Mouse (Mus musculus): ENCODE measurements around the gene Clca3a1. TPM values are rescaled to one million over a fixed set of nuclear protein-coding genes. Genes with fewer than 3 reads are reported as not detected.
"Not testable (repeated sequence)": the region's sequence is repeated elsewhere in the genome, so short reads cannot be mapped to it uniquely, and the experiment has no call there.

Clca3a1 gene
- total RNA-seq (2017) = 1.2 TPM in 1 of 3 replicates, not detected in the others

DNA sequence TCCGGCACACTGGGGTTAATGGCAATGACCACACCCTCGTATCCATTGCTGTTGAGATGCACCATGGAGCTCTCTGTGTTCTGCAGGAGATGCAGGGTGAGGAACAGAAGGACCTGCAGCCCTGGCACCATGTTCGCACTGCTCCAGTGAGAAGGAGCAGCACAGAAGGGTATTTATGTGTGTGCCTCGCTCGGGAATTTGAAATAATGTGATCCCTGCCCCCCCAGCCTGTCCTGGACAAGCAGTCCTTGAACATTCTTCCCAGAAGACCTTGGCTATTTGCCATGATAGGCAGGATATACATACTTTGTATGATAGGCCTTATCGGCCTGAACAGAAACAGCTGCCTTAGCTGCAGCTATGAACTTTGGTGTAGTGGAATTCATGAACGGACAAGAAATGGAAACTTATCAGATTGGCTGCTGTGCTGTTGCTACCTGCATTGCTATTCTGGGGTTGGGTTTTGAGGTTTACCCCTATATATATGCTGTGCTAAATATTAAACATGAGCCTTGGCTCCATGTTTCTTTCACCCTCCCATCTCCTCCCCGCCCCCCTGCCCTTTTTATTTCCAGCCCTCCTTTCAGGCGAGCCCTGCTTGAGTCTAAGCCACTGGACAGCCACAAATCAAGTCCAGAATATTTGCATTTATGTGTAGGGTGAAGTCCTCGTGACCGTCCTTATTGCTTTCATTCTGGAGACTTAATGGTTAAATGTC, at the start of gene Clca3a1:
Gene Clca3a1, minus strand, starts transcription at position 386 of the 718 bp plus-strand sequence.
- no peak for ATAC-seq (replicated peaks; ENCODE audit: insufficient number of reproducible peaks, low FRiP score, low TSS enrichment, poor library complexity, severe bottlenecking)

DNA sequence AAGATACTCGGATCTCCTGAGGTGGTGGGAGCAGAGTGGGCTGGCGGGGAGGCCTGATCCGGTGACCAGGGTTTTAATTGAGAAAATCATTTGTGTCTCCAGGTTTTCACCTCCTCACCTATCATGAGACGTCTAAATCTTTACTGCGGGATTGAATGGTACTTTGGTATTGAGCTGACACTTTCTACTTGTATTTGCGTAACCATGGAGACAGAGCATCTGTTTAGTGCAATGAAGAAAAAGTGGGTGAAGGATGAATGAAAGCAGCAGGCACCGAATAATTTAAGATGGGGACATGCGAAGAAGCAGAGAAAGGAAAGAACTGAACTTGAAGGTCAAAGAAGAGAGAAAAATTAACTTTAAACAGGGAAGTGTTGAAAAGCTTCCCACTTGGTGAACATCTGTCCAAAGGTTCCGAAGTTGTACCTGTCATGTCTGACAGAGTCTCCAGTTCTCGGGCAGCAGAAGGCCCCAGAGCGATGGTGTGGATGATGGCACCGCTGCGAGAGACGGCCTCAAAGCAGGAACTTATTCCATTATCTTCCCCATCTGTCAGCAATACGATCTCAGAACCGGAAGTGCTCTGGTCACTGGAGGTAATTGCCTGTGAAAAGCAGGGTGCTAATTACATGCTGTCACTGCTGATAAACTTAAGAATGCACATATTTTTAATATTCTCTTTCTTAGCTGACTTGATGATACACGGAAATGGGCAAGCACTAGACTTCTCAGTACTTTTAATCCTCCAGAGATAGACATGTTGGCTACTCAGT, 47.6 kb upstream of the Clca3a1 start:
- not testable (repeated sequence) for ATAC-seq (replicated peaks; ENCODE audit: insufficient number of reproducible peaks, low FRiP score, low TSS enrichment, poor library complexity, severe bottlenecking)

DNA sequence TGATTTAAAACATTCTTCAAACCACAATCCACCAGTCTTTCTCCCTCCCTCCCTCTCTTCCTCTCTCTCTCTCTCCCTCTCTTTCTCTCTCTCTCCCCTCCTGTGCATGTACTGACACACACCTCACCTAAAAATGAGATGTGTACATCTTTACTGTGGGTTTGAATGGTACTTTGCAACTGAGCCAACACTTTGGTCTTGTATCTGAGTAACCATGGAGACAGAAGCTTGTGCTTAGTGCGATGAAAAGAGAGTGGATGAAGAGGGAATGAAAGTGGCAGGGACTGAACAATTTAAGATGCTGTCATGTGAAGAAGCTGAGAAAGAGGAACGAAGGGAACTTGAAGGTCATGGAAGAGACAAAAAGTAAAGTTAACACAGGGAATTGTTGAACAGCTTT, 45.8 kb upstream of the Clca3a1 start:
- ATAC-seq (replicated peaks; ENCODE audit: insufficient number of reproducible peaks, low FRiP score, low TSS enrichment, poor library complexity, severe bottlenecking) = not testable (repeated sequence)

DNA sequence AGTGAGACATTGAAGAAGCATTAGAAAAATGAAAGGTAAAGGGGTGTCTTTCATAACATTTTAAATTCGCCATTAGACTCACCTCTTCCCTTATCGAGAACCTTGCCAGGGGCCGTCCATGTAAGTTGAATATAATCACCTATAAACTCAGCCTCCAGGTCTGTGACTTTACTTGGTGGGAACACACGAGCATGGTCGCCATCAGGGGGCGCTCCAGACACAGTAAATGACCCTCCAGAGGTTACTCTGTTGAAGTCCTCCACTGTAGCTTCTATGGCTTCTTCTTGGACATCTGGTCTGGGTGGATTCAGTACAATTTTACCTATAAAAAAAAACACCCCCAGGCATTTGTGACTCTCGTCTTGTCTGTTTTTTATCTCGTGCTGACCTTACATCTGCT, 41.1 kb upstream of the Clca3a1 start:
- no peak for ATAC-seq (replicated peaks; ENCODE audit: insufficient number of reproducible peaks, low FRiP score, low TSS enrichment, poor library complexity, severe bottlenecking)

DNA sequence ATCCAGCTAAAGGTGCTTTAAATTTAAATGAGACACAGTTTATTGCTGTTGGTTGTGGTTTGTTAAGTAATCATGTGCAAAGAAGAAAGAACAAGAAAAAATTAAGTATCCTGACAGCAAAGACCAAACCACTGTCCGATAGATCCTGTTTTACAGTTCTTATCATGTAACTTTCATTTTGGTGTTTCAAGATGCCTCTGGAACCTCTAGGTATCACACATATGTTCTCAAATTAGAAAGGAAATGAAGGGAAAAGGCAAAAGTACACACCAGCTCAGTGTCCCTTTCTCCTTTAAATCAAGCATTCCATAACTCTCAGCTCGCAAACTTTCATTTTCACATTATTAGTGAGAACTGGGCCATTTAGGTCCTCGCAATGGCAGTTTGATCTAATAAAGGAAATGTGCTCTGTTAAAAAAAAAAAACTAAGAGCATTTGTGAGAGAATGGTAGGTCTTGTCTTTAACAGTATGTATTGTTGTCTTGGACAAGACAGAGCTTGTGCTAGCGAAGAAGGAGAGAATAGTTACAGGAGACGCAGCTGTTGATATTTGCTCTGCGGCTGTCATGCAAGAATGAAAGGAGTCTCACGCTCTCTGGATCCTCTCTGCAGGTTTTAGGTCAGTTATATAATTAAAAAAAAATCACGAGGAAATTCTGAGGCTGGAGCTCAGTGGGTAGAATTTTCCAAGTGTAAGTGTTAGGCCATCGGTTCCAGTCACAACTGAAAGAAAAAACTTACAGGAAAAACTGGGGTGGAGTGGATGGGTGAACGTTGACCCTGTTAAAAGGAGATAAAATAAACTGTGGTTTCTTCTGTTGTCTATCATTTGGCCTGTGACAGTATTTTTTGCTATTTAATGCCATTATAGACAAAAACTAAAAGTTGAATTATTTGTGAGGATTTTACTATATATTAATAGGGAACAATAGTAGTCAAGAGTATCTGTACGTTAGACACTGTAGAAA, 24.7 kb upstream of the Clca3a1 start:
- no peak for ATAC-seq (replicated peaks; ENCODE audit: insufficient number of reproducible peaks, low FRiP score, low TSS enrichment, poor library complexity, severe bottlenecking)

DNA sequence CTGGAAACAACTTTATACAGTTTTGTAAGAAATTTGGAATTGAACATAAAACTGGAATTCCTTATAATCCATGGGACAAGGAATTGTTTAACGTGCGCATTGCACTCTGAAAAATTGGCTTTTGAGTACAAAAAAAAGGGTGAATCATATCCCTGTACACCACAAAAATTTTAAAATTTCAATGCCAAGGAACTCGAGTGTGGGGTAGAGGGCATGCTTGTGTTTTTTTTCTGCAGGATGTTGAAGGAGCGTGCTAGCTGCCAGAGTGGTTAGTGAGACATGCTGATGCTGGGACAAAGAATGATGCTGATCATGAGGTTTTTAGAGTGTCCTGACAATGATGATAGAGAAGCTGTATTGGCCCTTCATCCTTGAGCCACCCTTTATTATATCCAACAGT, 4.4 kb upstream of the Clca3a1 start:
- ATAC-seq (replicated peaks; ENCODE audit: insufficient number of reproducible peaks, low FRiP score, low TSS enrichment, poor library complexity, severe bottlenecking) = no peak

DNA sequence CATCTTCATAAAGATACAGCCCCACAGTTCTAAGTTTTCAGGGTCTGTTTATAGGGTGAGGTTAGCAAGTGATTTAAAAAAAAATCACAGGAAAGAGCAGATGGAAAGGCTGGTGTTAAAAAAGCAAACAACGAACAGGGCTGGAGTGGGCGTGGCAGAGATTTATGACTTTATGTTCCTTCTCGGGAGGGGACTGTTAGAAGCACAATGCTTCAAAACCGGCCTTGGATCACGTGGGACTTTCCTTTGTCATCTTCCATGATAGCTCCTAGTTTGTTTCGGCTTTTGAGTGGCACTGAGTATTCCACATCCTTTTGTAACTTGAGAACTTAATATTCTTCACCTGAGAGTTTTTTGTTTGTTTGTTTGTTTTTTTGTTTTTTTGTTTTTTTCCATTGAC, 677 bp upstream of the Clca3a1 start:
- no peak for ATAC-seq (replicated peaks; ENCODE audit: insufficient number of reproducible peaks, low FRiP score, low TSS enrichment, poor library complexity, severe bottlenecking)

DNA sequence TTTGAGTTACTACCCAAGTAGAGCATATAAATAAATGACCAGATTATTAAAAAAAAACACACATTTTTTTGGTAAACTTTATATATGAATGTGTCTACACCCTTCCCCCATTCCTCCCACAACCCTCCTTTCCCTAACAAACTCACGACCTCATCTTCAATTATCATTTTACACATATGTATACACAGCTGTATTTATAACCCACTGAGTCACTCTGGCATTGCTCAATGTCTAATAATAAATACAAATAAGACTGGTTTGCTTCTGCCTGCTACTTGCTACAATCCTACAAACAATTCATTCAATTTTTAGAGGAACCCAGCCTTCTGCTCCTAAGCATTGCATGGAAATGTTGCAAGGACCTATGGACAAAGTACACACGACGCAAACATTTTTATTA, 1.1 kb downstream of the Clca3a1 start:
- ATAC-seq (replicated peaks; ENCODE audit: insufficient number of reproducible peaks, low FRiP score, low TSS enrichment, poor library complexity, severe bottlenecking) = no peak

DNA sequence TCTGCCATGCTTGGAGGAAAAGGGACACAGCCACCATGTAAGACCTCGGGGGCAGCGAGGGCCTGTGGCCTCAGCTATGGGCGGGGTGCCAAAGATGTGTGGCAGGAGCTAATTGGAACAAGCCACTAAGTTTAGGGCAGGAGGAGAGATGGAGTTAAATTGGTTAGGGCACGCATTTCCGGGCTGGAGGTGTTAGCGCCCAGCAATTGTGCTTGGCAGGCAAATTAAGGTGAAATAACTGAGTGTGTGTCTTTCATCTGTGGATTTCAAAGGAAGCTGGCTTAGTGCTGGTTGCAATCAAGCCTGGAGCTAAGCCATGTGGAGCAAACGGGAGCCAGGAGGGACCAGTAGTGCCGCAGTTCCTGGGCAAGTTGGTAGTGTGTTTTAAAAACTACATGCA, 4.7 kb downstream of the Clca3a1 start:
- not testable (repeated sequence) for ATAC-seq (replicated peaks; ENCODE audit: insufficient number of reproducible peaks, low FRiP score, low TSS enrichment, poor library complexity, severe bottlenecking)

DNA sequence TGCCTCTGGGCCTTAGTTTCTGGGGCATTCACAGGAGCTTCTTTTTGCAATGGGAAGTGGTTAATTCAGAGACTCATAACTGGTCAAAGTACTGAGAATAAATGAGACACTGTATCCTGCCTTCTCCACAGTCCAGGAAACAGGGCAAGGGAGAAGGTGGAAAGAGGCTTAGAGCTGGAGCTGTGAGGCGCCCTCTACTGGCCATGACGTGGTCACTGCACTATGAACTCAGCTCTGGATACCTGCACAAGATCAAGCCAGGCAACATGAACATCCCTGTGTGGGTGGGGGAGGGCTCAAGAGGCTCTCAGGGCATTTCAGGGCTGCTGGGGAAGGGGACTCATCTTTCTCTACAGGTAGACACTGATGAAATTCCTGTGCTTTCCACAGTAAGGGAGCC, 7.7 kb downstream of the Clca3a1 start:
- ATAC-seq (replicated peaks; ENCODE audit: insufficient number of reproducible peaks, low FRiP score, low TSS enrichment, poor library complexity, severe bottlenecking) = peak; percentile 71

DNA sequence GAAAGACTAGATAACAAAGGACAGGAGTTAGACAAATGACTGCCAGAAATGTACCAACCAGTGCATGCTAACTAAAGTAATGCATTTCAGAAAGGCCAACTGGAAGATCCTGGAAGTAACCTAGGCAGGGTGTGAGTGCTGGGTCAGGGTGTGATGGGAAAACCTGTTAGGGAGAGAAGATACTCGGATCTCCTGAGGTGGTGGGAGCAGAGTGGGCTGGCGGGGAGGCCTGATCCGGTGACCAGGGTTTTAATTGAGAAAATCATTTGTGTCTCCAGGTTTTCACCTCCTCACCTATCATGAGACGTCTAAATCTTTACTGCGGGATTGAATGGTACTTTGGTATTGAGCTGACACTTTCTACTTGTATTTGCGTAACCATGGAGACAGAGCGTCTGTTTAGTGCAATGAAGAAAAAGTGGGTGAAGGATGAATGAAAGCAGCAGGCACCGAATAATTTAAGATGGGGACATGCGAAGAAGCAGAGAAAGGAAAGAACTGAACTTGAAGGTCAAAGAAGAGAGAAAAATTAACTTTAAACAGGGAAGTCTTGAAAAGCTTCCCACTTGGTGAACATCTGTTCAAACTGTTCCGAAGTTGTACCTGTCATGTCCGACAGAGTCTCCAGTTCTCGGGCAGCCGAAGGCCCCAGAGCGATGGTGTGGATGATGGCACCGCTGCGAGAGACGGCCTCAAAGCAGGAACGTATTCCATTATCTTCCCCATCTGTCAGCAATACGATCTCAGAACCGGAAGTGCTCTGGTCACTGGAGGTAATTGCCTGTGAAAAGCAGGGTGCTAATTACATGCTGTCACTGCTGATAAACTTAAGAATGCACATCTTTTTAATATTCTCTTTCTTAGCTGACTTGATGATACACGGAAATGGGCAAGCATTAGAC, 11.5 kb downstream of the Clca3a1 start:
- not testable (repeated sequence) for ATAC-seq (replicated peaks; ENCODE audit: insufficient number of reproducible peaks, low FRiP score, low TSS enrichment, poor library complexity, severe bottlenecking)

DNA sequence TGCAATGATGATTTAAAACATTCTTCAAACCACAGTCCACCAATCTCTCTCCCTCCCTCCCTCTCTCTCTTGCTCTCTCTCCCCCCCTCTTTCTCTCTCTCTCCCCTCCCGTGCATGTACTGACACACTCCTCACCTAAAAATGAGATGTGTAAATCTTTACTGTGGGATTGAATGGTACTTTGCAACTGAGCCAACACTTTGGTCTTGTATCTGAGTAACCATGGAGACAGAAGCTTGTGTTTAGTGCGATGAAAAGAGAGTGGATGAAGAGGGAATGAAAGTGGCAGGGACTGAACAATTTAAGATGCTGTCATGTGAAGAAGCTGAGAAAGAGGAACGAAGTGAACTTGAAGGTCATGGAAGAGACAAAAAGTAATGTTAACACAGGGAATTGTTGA, 13.1 kb downstream of the Clca3a1 start:
- ATAC-seq (replicated peaks; ENCODE audit: insufficient number of reproducible peaks, low FRiP score, low TSS enrichment, poor library complexity, severe bottlenecking) = not testable (repeated sequence)

DNA sequence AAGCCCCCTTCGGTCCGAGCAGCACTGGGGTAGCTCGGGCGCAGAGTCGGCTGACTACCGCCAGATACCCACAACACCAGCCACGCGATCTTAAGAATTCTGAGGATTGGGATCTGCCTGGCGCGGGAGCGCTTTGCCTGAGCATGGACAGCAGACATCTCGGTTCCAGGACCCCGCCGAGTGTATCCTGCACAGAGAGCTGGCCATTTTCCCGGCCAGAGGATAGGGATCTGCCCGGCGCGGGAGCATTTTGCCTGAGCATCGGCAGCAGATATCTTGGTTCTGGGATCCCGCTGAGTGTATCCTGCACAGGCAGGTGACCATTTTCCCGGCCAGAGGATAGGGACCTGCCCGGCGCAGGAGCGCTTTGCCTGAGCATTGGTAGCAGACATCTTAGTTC, 22.4 kb downstream of the Clca3a1 start:
- ATAC-seq (replicated peaks; ENCODE audit: insufficient number of reproducible peaks, low FRiP score, low TSS enrichment, poor library complexity, severe bottlenecking) = not testable (repeated sequence)

DNA sequence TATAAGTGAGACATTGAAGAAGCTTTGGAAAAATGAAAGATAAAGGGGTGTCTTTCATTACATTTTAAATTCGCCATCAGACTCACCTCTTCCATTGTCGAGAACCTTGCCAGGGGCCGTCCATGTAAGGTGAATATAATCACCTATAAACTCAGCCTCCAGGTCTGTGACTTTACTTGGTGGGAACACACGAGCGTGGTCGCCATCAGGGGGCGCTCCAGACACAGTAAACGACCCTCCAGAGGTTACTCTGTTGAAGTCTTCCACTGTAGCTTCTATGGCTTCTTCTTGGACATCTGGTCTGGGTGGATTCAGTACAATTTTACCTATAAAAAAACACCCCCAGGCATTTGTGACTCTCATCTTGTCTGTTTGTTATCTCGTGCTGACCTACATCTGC, 23.9 kb downstream of the Clca3a1 start:
- no peak for ATAC-seq (replicated peaks; ENCODE audit: insufficient number of reproducible peaks, low FRiP score, low TSS enrichment, poor library complexity, severe bottlenecking)

DNA sequence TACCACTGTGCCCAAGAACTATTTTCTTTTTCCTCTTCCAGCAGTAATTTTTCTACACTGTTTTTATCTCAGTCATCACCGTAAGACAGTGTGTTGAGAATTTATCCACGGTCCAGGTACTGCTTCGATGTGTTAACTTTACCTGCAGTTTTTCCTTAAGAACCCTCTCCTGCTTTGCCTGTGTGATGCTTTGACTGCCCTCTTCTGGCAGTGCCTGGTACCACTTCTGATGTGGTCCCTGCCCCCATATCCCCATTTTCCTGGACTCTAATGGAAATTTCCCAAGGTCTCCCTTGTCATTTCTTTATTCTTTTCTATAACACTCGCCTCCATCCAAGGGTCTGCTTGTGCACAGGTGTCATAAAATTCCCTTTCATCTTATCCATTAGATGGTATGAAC, 37.3 kb downstream of the Clca3a1 start:
- ATAC-seq (replicated peaks; ENCODE audit: insufficient number of reproducible peaks, low FRiP score, low TSS enrichment, poor library complexity, severe bottlenecking) = no peak

DNA sequence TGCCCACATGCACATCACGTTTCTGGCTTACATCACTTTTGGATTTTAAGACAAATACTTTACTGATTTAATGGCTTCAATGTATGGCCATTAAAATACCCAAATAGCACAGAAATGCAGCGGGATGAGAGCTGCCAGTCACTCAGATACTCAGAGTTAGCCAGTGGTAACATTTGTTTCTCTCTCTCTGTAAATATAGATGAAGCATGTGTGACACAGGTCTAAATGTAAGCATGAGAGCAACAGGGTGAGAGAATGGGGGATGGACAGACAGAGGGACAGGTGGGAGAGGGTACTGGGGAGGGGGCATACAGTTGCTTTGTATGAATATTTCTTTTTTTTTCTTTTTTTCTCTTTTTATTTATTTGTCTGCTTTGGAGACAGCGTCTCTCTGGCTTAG, 38.2 kb downstream of the Clca3a1 start:
- not testable (repeated sequence) for ATAC-seq (replicated peaks; ENCODE audit: insufficient number of reproducible peaks, low FRiP score, low TSS enrichment, poor library complexity, severe bottlenecking)

DNA sequence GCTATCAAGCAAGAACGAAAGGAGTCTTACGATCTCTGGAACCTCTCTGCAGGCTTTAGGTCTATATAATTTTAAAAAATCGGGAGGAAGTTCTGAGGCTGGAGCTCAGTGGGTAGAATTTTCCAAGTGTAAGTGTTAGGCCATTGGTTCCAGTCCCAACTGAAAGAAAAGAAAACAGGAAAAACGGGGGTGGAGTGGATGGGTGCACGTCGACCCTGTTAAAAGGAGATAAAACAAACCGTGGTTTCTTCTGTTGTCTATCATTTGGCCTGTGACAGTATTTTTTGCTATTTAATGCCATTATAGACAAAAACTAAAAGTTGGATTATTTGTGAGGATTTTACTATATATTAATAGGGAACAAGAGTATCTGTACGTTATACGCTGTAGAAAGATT, 38.9 kb downstream of the Clca3a1 start:
- ATAC-seq (replicated peaks; ENCODE audit: insufficient number of reproducible peaks, low FRiP score, low TSS enrichment, poor library complexity, severe bottlenecking) = no peak

Data from monocyte, adult 5-6 weeks (primary cell).